Mouse (Mus musculus) heart, postnatal 14 days (tissue): ENCODE results near the gene Taf11. TPM values are rescaled to one million over a fixed set of nuclear protein-coding genes. Genes with fewer than 3 reads are reported as not detected.

Experiments used
- DNase-seq, 2 experiments: peaks; one replicate each; pipeline ENCODE4 v3.0.0; 2021 to 2022
- intact Hi-C: fragments of 180-260 bp; cut with DNase I; formaldehyde crosslinking; loops from one replicate; pipeline ENCODE4 v1.15.1; 2025
- total RNA-seq, 2 experiments: library from RNA; stranded (reverse); gene quantifications; 2 replicates each; pipeline ENCODE4 v1.2.3; 2021

The Taf11 gene
- total RNA-seq, 2 experiments from 2014 or later, result 21.6 to 23.7 TPM

DNA sequence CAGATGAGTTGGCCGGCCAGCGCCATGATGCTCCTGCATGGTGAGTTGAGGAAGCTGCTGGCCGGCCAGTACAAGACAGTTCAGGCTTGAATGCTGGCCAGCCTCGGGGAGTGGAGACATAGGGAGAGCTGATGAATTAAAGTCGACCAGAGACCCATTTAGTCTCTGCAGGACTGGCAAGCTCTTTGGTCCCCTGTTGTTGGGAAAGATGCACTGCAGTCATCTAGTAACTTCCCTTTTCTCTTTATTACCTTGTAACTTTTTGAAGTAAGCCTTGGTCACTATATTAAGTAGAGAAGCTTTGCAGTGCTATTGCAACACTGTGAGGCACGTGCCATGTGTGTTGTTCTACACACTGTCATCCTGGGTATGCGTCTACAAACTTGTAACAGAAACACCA, 15.9 kb upstream of the Taf11 start:
- no peak for DNase-seq
- intact Hi-C loops, result no loop called here

DNA sequence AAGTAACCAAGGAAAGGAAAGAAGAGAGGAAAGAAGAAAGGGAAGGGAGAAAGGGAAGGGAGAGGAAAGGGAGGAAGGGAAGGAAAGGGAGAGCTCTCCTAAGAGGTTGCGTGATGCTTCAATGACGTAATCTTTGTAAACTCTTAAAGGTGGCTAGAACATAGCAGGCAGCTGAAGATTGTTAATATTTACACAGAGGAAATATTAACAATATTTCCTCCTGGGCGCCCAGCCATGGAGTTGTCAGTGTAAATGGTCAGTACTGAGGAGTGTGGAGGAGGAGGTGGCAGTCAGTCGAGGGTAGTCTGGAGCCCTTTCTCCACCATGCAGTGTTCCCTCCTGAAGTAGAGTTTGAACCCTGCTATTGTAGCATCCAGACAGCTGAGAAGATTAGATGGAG, 15.4 kb upstream of the Taf11 start:
- intact Hi-C loops, result no loop called here
- no peak for DNase-seq

DNA sequence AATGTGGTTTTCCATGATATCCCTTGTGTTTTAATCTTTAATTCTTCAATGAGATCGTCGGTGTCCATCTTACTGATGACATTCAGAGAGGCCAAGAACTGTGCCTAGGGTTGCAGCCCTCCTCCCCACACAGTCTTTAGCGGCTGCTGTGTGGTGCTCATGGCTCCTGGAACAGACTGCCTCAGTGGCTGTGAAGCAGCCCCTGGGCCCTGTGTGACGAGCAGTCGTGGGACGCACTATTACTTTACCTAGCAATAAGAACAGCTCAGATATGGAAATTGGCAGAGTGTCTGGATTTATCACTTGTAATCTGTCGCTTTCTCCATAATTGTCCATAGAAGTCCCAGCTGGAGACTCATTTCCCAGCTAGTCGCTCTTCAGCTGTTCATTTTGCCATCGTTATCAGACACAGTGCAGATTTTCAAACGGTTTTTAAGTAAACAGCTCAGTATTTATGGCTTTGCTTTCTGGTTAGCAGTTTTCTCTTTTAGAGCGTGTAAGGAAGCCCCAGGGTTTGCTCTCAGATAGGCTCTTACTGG, 12.6 kb upstream of the Taf11 start:
- intact Hi-C loops, result no loop called here
- DNase-seq, result no peak

DNA sequence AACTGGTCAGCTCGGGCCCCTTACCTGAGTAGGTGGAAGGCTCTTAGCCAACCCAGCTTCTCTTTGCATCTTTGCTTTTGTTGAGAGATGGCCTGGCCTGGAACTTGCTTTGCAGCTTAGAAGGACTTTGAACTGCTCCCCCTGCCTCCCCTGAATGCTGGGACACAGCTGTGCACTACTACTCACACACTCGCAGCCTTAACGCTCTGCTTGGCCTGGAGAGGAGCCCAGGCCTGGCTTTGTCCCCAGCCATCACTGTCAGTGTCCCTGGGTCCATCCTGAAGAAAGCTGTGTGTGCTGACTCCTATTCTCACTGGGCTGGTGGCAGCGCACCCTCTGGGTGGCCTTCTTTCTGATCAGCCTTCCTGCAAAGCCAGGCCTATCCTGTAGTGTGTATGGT, 11.0 kb upstream of the Taf11 start:
- DNase-seq, result peak; percentile 58 to 60
- intact Hi-C loops, result no loop called here

DNA sequence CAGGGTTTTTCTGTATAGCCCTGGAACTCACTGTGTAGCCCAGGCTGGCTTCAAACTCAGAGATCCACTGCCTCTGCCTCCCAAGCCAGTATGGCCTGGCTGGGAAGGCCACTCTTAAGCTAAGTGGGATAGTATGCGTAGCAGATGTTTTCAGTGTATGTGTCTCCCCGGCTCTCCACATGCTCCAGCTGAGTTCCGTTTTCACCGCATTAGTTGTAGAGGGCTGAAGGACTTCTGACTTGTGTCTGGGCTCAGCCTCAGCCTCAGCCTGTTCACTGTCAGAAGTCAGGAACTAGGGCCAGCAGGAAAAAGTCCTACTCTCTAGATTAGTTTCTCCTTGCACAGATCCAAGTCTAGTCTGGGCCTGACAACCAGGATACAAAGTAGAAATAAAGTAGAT, 6.7 kb upstream of the Taf11 start:
- intact Hi-C loops, result no loop called here
- no peak for DNase-seq

DNA sequence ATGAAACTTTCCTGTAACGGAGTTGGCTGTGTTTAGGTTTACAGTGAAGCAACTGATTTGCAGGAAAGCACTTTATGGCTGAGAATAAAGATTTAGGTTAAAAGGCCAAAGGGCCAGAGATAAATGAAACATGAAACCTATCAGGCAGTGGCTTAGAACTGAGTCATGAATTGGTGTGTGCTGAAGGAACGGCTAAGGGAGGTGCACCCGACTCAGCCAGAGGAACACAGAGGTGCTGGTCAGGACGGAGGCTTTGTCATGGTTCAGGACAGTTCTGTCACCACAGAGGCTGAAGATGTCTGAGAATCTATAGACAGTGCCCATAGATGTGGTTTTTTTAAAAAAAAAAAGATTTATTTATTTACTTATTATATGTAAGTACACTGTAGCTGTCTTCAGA, 5.1 kb upstream of the Taf11 start:
- no peak for DNase-seq
- intact Hi-C loops, result no loop called here

DNA sequence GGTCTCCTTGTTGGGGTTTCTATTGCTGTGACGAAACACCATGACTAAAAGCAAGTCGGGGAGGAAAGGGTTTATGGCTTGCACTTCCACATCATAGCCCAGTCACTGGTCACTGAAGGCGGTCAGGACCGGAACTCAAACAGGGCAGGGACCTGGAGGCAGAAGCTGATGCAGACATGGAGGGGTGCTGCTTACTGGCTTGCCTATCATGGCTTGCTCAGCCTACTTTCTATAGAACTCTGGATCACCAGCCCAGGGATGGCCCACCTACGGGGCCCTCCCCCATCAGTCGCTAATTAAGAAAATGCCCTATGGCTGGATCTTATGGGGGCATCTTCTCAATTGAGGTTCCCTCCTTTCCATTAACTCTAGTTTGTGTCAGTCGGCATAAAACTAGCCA, 1.7 kb upstream of the Taf11 start:
- intact Hi-C loops, result loop anchor here (2.0 kb wide), 1 partner anchor 23 kb away; no protein-coding TSS in a partner anchor
- no peak for DNase-seq

DNA sequence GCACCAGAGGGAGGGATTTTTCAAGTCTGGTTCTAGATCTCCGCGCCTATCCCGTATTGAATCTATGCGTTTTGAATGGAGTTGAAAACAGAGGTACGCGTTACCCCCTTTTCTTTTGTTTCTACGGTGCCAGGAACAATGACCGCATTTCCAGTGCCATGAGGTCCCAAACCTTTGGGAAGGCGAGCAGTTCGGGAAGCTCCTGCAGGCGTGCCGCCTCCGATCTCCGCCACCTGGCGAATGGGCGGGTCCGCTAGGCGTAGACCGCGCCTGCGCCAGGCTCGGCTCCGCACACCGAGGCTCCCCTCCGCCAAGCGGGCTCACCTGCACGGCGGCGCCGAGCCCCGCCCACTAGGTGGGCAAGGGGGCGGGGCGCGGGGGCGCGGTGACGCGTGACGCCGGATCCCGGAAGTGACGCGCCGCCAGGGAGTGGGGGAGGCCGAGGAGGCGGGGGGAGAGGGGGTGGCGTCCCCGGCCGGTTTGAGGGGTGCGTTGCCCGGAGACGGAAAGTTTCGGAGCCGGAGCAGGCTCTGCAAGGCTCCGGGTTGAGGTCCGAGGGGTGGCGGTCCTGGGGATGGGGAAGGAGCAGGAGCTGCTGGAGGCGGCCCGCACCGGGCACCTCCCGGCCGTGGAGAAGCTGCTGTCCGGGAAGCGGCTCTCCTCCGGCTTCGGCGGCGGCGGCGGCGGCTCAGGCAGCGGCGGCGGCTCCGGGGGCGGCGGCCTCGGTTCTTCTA, 589 bp downstream of the Taf11 start, which contains the start of gene Anks1:
Anks1 (plus strand) TSS at position 419 of the 734 bp plus-strand sequence.
- intact Hi-C loops, result loop anchor here (1.0 to 5.0 kb wide), 3 partner anchors 80 to 253 kb away; no protein-coding TSS in a partner anchor
- peak; percentile 91 to 92 for DNase-seq

DNA sequence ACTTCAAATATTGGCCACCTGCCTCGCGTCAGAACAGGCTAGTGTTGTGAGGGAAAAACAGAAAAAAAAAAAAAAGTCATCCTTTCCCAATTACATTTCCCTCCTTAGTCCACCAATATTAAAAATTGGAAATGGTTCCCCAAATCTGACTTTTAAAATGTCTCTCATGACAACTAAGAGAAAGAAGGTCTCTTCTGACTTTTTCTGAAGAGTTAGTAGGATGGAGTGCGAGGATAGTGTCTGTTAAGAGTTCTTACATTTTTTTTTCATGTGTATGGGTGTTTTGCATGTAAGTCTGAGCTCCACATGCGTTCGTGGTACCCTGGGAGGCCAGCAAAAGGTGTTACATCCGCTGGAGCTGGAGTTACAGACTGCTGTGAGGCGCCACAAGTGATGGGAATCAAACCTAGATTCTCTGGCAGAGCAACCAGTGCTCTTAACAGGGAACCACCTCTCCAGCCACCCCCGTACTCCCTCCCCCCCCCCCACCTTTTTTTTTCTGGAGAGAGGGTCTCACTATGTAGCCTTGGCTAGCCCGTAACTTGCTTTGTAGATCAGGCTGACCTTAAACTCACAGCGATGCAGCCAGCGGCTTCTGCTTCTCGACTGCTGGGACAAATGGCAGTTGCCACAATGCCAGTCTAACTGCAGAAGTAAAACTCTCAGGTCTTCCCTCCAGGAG, 1.3 kb downstream of the Taf11 start:
- peak in 1 of 2 experiments; percentile 50 for DNase-seq

DNA sequence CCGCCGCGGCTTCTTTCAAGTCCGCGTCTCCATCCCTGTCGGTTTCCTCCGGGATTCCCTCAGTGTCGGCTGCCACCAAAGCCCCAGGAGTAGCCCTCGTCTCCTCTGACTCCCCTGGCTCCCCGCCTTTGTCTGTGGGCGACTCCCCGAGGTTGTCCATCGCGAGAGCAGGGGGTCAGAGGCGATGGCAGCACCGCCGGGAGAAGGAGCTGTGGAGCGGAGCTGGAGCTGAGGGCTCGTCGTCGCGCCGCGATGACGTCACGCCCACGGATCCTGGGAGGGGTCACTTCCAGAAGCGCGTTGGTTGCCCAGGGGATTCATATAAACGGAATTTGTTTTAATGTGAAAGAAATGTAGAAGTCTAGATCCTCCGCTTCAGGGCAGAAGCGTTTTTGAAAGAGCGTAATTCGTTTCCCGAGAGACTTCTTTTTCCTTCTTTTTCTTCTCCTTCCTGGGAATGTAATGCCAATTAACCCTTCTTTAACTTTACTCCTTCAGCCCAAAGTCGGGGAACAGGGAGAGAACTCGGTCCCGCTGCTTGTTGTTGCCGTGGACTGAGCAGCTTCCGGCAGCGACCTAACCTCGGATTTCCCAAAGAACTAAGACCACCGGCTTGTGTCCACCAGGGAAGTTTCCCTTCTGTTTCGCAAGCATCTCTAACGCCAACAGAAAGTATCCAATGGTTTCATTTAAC, 2.0 kb downstream of the Taf11 start:
- intact Hi-C loops, result loop anchor here (2.0 to 5.0 kb wide), 4 partner anchors 67 to 255 kb away; no protein-coding TSS in a partner anchor

More for the DNA sequence above, 1.3 kb downstream of the Taf11 start:
- intact Hi-C loops, result loop anchor here (5.0 kb wide), 2 partner anchors 154 to 254 kb away; no protein-coding TSS in a partner anchor

DNA sequence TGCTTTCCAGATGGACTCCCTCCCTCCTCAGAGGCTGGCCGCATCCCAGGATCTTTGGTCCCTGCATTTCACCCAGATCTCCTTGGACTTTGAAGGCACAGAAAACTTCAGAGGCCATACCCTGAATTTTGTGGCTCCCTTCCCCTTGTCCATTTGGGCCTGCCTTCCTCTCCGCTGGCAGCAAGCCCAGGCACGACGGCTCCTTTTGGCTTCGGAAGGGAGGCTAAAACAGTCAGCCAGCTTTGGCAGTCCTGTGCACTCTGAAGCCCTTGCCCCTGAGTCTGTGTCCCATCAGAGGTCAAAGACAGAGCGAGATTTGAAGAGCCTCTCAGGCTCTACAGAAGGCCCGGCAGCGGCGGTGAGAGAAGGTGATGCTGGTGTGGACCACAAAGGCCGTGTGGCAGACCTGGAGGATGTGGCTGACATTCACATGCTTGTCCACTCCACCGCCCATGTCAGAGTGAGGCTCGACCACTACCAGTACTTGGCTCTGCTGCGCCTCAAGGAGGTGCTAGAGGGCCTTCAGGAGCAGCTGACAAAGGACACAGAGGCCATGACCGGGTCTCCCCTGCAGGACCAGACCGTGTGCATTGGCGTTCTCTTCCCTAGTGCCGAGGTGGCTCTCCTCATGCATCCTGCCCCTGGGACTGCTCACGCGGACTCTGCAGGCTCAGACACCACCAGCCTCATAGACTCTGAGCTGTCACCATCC, 23.0 kb downstream of the Taf11 start:
- intact Hi-C loops, result no loop called here

More for the DNA sequence above, 2.0 kb downstream of the Taf11 start:
- DNase-seq, result peak; percentile 94 to 96

DNA sequence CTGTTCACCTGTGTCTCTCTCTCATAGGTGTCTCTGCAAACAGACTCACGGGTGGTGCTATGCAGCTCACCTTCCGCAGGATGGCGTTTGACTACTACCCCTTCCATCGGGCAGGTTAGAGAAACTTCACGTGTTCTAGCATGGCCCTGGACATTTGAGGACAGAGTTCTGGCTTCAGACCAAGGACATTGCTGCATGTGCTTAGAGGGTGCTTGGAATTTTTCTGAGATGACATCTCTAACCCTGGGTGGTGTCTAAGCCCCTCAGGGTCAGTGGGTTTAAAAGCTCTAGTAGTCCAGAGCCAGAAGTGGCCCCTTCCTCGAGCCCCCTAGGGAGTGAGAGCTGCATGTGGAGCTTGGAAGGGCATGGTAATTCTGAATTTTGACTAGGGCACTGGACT, 25.6 kb downstream of the Taf11 start:
- DNase-seq, result no peak
- intact Hi-C loops, result no loop called here

More for the DNA sequence above, 23.0 kb downstream of the Taf11 start:
- peak; percentile 57 to 66 for DNase-seq

DNA sequence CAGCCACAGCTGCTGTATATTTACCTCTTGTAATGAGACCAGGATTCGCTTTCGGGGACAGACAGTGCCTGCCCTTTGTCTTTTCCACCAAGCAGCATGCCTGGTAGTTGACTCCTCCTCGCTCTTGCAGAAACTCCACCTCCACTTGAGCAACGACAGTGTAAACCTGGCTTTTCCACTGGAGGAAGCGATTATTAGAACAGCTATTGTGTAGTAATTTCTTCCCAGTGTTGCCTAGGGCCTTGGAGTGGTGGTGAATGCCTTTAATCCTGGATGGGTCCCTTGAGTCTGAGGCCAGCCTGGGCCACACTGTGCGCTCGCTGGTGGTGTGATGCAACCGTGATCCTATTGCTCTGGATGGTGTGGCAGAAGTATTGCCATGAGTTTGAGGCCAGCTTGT, 26.5 kb downstream of the Taf11 start:
- DNase-seq, result no peak
- intact Hi-C loops, result no loop called here

DNA sequence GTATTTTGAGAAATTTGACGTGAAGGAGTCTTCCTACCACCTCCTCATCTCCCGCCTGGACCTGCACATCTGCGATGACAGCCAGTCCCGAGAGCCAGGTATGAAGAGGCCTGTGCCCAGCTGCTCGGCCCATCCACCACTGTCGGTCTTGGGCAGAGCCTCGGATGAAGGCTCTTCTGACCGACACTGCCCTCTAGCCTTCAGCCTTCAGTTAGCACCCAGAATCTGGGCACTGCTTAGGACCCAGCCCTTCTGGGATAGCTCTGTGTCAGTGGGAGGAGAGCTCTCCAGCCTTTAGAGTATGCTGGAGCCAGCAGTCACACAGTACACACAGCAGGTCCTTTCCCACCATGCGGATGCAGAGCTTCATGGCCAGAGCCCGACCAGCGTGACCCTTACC, 28.1 kb downstream of the Taf11 start:
- intact Hi-C loops, result no loop called here
- peak; percentile 36 to 59 for DNase-seq

DNA sequence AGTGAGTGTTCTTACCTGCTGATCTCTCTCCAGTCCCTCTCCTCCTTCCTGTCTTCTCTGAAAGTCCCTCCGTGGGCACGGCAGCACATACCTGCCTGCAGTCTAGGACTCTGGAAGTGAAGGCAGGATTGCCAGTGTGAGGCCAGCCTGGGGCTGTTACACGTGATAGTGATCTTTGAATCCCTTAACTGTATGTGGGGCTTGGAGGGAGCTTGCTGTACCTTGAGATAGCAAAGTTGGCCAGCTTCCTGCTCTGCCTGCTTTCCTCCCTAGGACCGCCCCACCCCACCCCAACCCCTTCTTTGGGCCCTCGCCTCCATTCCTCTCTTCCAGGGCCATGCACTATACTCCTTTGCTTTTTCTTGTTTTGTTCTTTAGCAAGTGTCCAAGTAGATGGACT, 35.1 kb downstream of the Taf11 start:
- no peak for DNase-seq
- intact Hi-C loops, result no loop called here

DNA sequence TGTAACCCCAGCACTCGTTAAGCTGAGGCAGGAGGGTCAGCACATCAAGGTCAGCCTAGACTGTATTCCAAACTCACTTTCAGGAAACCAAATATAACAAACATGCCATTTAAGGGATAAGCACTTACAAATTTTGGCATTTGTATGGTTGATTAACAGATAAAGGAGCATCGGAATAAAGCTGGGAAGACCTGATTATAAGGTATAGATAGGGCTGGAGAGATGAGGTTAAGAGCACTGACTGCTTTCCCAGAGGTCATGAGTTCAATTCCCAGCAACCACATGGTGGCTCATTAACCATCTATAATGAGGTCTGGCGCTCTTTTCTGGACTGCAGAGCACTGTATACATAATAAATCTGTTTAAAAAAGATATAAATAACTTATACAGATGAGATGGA, 36.1 kb downstream of the Taf11 start:
- intact Hi-C loops, result no loop called here

DNA sequence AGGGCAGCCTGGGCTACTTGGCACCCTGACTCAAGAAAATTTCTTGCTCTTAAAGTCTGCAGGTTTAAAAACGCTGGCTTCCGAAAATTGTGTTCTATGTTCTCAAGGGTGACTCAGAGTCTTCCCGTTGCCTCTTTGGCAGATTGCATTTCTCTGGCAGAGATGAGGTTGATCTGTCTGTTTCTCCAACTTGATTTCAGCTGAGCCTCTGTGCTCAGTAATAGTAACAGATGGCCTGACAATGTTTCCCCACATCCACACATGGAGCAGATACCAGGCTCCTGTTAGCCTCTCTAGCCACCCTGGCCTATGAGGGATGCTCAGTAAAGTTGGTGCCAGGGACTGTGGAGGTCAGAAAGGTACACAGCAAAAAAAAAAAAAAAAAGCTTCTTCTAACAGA, 37.8 kb downstream of the Taf11 start:
- DNase-seq, result no peak
- intact Hi-C loops, result no loop called here

More for the DNA sequence above, 36.1 kb downstream of the Taf11 start:
- DNase-seq, result no peak

DNA sequence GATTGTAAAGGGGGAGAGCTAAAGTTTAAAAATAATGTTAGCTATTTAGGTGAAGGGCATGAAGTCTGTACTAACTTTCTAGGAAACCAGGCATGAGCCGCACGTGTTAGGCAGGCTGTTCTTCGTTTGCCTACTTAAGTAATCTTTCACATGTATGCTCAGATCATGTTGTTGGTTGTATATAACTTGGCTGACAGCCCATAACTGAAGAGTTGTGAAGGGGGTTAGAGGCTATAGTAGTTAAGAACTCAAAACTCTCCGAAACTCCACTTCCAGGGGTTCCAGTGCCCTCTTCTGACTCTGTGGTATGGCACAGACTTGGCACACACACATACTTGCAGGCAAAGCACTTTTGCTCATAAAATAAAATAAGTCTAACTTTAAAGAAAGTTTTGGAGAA, 42.9 kb downstream of the Taf11 start:
- no peak for DNase-seq
- intact Hi-C loops, result no loop called here

DNA sequence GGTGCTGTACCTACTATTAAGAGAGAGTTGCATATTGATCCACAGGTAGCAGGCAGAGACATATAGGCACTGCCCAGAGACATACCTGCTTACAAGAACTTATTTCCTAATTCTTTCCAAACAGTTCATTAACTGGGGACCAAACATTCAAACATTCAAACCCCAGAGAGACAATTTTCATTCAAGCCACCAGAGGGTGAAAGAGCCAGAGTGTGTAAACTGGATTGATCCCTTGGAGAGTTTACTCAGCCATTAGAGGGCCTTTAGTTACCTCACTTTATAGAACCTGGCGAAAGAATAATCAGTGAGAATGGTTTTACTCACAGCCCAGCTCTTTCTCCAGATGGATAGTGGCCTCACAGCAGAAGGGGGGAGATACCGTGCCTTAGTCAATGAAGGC, 44.2 kb downstream of the Taf11 start:
- no peak for DNase-seq
- intact Hi-C loops, result no loop called here

DNA sequence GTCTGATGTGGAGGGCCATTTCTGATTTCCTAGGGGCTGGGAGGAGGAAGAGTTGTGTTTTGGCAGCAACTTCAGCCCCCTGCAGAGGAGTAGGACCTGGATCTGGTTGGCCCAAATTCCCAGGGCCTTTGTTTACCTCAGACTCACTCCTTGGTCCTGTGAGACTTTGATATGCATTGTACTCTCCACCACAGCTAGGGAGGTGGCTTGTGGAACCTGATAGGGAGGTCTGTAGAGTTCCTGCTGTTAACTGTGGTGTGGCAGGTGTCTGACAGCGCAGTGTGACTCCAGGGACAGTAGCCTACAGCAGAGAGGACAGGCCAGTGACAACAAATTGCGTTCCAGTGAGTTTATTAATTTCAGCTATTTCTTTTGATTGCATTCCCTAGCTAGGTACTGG, 50.5 kb downstream of the Taf11 start:
- intact Hi-C loops, result no loop called here
- no peak for DNase-seq
